Mouse (Mus musculus) heart, postnatal 0 days (tissue): ENCODE data around the gene Capza2.

ENCODE experiments used
- CTCF ChIP-seq: IDR thresholded peaks from 2 replicates; pipeline ENCODE4 v1.5.1; 2016; ENCODE audit warnings: antibody characterized with exemption, control low read depth, low read depth
- EP300 ChIP-seq: IDR thresholded peaks from 2 replicates; pipeline ENCODE4 v1.6.1; 2016; ENCODE audit warnings: antibody characterized with exemption, low read depth

- TF ChIP-seq CTCF (no peak), EP300 (no peak)
Observed at GRCm38 (mm10) chr6:17688676-17689075, 52.6 kb downstream of the Capza2 start.
